Mouse (Mus musculus): Measurements from ENCODE around the gene Dnajc19. TPM values are rescaled to one million over a fixed set of nuclear protein-coding genes. Genes with fewer than 3 reads are reported as not detected.

Gene Dnajc19
- 100 to 1,000 TPM; 110 to 139 TPM for polyA plus RNA-seq (2017; shearing (Covaris generic))

DNA sequence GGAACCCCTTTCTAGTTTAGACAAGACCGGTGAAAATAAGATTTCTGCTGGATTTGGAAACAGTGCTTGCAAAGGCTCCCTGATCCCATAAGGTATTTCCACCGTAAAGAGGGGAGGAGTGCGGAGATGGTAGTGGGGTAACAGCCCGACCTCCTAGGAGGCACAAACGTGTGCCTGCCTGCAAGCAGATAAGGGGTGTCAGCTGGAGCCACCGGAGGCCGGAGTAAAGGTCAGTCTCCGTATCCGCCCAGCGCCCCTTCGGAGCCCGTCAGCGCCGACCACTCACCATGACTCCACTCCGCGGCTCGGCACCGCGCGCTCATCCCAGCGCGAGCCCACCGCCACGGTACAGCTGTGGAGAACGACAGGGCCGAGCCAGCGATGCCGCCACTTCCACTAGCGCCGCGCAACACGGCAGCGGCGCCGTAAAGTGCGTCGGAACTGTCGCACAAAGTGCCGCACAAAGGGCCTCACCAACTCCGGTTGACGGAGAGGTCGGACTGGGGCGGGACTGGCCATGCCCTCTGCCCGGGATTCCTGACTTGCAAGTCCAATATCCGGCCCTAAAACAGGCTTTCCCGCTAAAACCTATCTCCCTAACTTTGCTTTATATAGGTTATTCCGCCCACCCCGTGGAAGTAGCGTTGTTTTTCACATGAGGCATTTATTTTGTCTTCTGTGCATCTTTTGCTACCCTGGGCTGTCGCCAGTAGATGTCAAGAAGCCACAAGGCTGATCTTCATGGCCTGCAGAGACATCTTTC, at the start of gene Dnajc19:
Dnajc19 (minus strand) TSS at position 422 of the 763 bp plus-strand sequence.

DNA sequence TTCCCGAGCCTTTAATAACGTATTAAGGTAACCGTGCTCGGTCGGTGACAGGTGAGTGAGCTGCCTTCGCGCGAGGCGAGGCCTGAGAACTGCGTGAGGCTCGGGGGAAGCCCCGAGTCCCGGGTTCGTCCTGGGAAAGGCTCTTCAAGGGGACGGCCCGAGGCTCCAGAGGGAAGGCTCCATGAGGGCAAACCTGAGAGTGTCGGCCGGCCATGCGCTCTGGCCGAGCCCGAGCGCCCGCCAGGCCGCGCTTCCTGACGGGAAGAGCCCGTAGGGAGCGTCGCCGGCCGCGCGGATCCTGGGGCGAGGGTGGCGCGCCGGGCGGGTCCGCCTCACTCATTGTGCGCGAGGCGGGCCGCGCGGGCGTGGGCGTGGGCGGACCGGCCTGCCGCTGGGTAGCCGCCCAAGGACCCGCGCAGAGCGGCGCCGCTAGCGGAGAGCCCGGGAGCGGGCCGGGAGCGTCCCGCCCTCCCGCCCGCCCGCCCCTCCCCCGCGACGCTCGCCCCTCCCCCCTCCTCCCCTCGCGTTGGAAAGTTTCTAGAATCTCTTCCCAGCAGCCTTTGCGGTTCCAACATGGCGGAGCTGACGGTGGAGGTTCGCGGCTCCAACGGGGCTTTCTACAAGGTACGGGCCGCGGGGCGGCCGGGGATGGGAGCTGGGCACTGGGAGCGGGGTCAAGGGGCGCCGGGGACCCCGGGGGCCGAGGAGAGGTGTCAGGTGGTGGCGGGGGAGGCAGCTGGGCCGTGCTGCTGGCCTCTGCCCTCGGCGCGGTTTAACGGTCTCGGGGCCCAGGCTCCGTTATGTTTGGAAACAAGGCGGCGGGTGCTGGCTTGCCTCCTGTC, 61.4 kb downstream of the Dnajc19 start, which contains the start of gene Fxr1:
Fxr1 (plus strand) TSS at position 404 of the 842 bp plus-strand sequence.

Other genes starting within 250 kb of the Dnajc19 start
- gene Ccdc39, start 237.0 kb downstream of the Dnajc19 start, polyA plus RNA-seq (2017; shearing (Covaris generic)): under 1 TPM; 0.14 to 0.56 TPM
- gene Fxr1, start 61.4 kb downstream of the Dnajc19 start, polyA plus RNA-seq (2017; shearing (Covaris generic)): 10 to 100 TPM; 42.8 to 46.2 TPM

Measured in inflammation-experienced regulatory T-cells (primary cell).